Mouse (Mus musculus) limb, embryonic 14.5 days (tissue): ENCODE data around the gene Atxn1. TPM values are rescaled to one million over a fixed set of nuclear protein-coding genes. Genes with fewer than 3 reads are reported as not detected.

Source experiments
- ATAC-seq: fragments of 200-750 bp; cut with Nextera tagmentation; 2 replicates; pipeline ENCODE4 v1.8.0; 2017; ENCODE audit warnings: low read depth, moderate number of reproducible peaks, moderate TSS enrichment; ENCODE audit not compliant: low FRiP score
- DNase-seq: peaks from one replicate; pipeline ENCODE4 v3.0.0-alpha.2; 2015; ENCODE audit warnings: low spot score
- H3K27ac ChIP-seq: fragments of 300-500 bp; sonication (generic); replicated peaks from 2 replicates; pipeline ENCODE4 v1.5.1; 2014; ENCODE audit warnings: low read depth, mild to moderate bottlenecking, low read length, moderate library complexity, mixed read lengths
- H3K27me3 ChIP-seq: fragments of 300-500 bp; sonication (generic); 2 replicates; pipeline ENCODE4 v1.6.1; 2014; ENCODE audit warnings: low read length, mixed read lengths; ENCODE audit not compliant: control insufficient read depth, insufficient read depth
- H3K36me3 ChIP-seq: fragments of 300-500 bp; sonication (generic); 2 replicates; pipeline ENCODE4 v1.6.1; 2014; ENCODE audit warnings: mild to moderate bottlenecking, low read length, moderate library complexity, mixed read lengths; ENCODE audit not compliant: control insufficient read depth, insufficient read depth
- H3K4me1 ChIP-seq: fragments of 300-500 bp; sonication (generic); 2 replicates; pipeline ENCODE4 v1.6.1; 2014; ENCODE audit warnings: antibody characterized with exemption, low read length, mixed read lengths; ENCODE audit not compliant: control insufficient read depth, insufficient read depth
- H3K4me2 ChIP-seq: fragments of 300-500 bp; sonication (generic); replicated peaks from 2 replicates; pipeline ENCODE4 v1.6.1; 2014; ENCODE audit warnings: low read depth, mild to moderate bottlenecking, low read length, moderate library complexity; ENCODE audit not compliant: severe bottlenecking
- H3K4me3 ChIP-seq: fragments of 300-500 bp; sonication (generic); replicated peaks from 2 replicates; pipeline ENCODE4 v1.5.1; 2014; ENCODE audit warnings: low read length
- H3K9ac ChIP-seq: fragments of 300-500 bp; sonication (generic); 2 replicates; pipeline ENCODE4 v1.6.1; 2014; ENCODE audit warnings: mild to moderate bottlenecking, low read depth, low read length, moderate library complexity; ENCODE audit not compliant: severe bottlenecking
- H3K9me3 ChIP-seq: fragments of 300-500 bp; sonication (generic); 2 replicates; pipeline ENCODE4 v1.6.1; 2016; ENCODE audit warnings: low read length; ENCODE audit not compliant: control insufficient read depth
- POLR2A ChIP-seq: fragments of 200-500 bp; IDR thresholded peaks from 2 replicates; pipeline ENCODE4 v1.8.0; 2012; ENCODE audit warnings: inconsistent platforms, mild to moderate bottlenecking, moderate library complexity, borderline replicate concordance; ENCODE audit not compliant: insufficient read depth, insufficient read length; ENCODE audit errors: extremely low read depth
- WGBS: fragments of 180-500 bp; shearing (Covaris S2); extraction: QIAGEN DNeasy Blood & Tissue Kit; methylation state at CpG from one replicate; pipeline ENCODE4 v1.1.7; 2014; 5-methylcytosine and 5-hydroxymethylcytosine counted together
- polyA plus RNA-seq, 2 experiments: library from polyadenylated mRNA; depleted of rRNA in 1 of 2; stranded (reverse) in 1 of 2; unstranded in 1 of 2; fragments of >200 nt; fragmentation: Nextera tagmentation in 1 of 2; extraction: Ambion mirVana in 1 of 2; gene quantifications; 2 replicates each; pipeline versions ENCODE4 v1.2.1 to v1.2.3; 2012 to 2014

The Atxn1 gene
- polyA plus RNA-seq, 2 experiments = 3.3 to 5.3 TPM

DNA sequence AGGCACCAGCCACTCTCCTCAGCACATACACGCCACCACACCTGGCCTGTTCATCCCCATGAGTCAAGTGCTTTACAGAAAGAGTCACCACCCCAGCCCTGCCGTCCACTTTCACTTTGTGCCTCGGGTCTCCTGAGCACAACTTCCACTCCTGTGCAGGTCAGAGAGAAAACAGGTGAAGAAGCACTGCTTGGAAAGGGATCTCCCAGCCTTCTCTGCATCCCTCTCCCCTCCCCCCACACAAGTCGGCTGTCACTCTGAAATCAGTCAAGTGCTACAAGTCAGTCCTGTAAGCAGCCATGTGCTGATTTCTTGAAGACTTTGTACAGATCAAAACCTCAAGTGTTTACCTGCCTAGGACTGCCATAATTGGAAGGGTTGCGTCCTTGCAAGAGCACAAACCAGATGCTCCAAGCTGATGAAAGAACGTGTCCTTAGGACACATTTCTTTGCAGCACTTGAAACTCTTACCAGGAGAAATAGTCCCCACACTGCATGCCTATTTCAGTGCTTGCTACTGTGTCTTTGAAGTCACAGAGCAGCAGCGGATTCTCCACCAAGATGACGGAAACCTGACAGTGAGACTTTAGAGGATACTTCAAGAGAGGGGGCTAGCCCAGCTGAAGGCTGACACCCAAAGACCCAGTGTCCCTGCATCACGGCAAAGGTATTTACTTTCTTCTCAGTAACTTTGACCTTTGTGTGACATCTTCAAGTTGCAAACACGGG is 58.2 kb downstream of the Atxn1 start:
- no peak overlapping the region for H3K27ac ChIP-seq
- no peak for DNase-seq
- TF ChIP-seq POLR2A = no peak
- H3K27me3 ChIP-seq = no peaks in the 10 kb centered on the region
- no peaks in the 10 kb centered on the region for H3K36me3 ChIP-seq
- 59% methylated on average over 10 of the region's 10 CpGs for WGBS
- H3K4me3 ChIP-seq = no peak overlapping the region
- peaks cover 7% of the 10 kb centered on the region for H3K4me1 ChIP-seq
- H3K4me2 ChIP-seq = no peak overlapping the region
- no peak for ATAC-seq
- H3K9ac ChIP-seq = no peak overlapping the region
- H3K9me3 ChIP-seq = no peaks in the 10 kb centered on the region

DNA sequence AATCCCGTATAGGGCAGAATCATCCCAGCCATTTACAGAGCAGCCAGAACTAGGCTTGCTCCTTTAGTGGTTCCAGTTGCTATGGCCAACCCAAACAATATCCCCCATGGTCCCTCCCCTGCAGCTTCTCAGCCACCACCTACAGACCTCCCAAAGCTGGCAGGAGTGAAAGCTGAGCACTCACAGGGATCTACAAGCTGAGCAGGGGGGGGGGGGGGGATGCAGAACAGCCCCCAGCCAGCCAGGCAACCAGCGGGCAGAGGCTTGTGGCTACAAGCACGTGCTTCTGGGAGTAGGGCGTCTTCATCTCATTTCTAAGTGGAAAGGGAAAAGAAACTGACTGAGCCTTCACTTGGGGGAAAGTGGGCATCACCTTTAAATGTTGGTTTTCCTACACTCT is 59.9 kb downstream of the Atxn1 start:
- Histone ChIP-seq H3K27me3 (no peaks in the 10 kb centered on the region), H3K9me3 (no peaks in the 10 kb centered on the region), H3K4me3 (no peak overlapping the region), H3K36me3 (no peaks in the 10 kb centered on the region), H3K27ac (no peak overlapping the region), H3K9ac (no peak overlapping the region), H3K4me2 (no peak overlapping the region), H3K4me1 (peaks cover 7% of the 10 kb centered on the region)
- TF ChIP-seq POLR2A = no peak
- WGBS = 29% methylated on average over 4 of the region's 4 CpGs
- DNase-seq (no peak), ATAC-seq (no peak)

DNA sequence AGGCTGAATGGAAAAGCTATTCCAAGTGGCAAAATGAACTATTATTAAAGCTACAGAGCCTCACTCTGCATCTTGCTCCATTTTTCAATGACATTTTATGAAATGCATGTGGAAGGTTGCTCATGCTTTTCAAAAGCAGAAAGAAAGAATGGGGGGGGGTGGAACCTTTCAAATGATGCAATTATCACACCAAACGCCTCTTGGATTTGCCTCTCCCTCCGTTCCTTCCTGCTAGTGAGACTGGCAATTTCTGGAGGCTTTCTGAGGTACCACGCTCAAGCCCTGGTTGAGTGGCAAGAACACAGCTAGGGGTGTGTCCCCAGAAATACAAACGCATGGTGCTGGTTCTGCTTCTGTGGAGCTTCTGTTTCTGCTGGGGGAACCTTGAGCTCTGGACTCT is 60.4 kb downstream of the Atxn1 start:
- no peak overlapping the region for H3K9ac ChIP-seq
- H3K4me3 ChIP-seq = no peak overlapping the region
- no peaks in the 10 kb centered on the region for H3K36me3 ChIP-seq
- no peaks in the 10 kb centered on the region for H3K9me3 ChIP-seq
- WGBS = 68% methylated on average over 4 of the region's 4 CpGs
- H3K27ac ChIP-seq = no peak overlapping the region
- H3K4me2 ChIP-seq = no peak overlapping the region
- ATAC-seq = no peak
- DNase-seq = no peak
- TF ChIP-seq POLR2A = no peak
- H3K27me3 ChIP-seq = no peaks in the 10 kb centered on the region
- peaks cover 7% of the 10 kb centered on the region for H3K4me1 ChIP-seq

DNA sequence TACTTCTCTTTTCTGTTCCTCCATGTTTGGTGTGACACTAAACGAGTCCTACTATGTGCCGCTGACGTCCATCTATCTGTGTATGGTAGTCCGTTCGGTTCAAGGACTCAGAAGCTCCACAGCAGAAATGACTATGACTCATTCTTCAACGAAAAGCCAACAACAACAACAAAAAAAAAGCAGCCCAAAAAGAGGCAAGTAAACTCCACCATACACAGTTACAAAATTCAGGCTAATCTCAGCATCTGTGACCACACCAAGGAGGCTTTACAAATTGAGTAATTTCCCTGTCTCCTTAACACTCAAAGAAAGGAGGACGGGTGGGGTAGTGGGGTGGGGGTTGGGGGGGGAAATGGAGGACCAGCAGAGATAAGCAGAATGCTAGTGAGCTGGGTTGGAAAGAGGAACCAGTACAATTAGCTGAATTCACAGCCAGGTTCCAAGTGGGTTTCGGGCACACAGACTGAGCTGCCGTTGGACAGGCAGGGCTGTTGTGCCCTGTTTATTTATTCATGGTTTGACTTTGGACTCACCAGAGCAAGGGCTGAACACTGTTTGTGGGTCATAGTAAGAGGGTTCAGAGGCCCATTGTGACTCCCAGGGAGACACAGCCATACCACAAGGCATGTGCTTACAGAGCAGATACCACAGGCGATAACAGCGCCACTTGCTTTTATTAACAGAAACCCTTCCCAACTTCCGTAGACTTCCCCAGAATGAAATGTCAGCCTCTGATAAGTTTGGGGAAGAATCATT is 61.1 kb downstream of the Atxn1 start:
- no peaks in the 10 kb centered on the region for H3K9me3 ChIP-seq
- H3K27me3 ChIP-seq = no peaks in the 10 kb centered on the region
- no peak for TF ChIP-seq POLR2A
- no peak overlapping the region for H3K4me2 ChIP-seq
- no peak overlapping the region for H3K9ac ChIP-seq
- no peak for ATAC-seq
- no peak overlapping the region for H3K27ac ChIP-seq
- H3K4me1 ChIP-seq = peaks cover 7% of the 10 kb centered on the region
- no peaks in the 10 kb centered on the region for H3K36me3 ChIP-seq
- no peak overlapping the region for H3K4me3 ChIP-seq
- 81% methylated on average over 12 of the region's 12 CpGs for WGBS
- DNase-seq = no peak

DNA sequence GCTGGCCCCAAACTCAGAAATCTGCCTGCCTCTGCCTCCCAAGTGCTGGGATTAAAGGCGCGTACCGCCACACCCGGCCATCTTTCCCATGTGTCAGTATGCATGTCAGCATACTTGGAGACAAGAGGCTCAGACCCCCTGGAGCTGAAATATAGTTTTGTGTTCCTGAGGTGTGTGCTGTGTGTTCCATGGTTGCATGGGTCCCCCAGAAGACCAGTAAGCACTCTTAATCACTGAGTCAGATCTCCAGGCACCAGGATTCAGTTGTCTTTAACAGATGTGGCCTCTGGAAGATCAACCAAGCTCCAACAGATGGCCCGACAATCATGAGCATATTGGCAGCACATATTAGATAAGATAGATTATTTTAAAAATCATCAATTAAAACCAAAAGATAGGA is 62.4 kb downstream of the Atxn1 start:
- Histone ChIP-seq H3K9ac (no peak overlapping the region), H3K9me3 (no peaks in the 10 kb centered on the region), H3K36me3 (no peaks in the 10 kb centered on the region), H3K27me3 (no peaks in the 10 kb centered on the region), H3K4me1 (peaks cover 7% of the 10 kb centered on the region), H3K4me2 (no peak overlapping the region), H3K4me3 (no peak overlapping the region), H3K27ac (no peak overlapping the region)
- DNase-seq (no peak), ATAC-seq (no peak)
- no peak for TF ChIP-seq POLR2A
- WGBS = 96% methylated on average over 5 of the region's 5 CpGs
